Mouse (Mus musculus): ENCODE results near the gene Xrra1.
"Not testable (repeated sequence)": the region's sequence is repeated elsewhere in the genome, so short reads cannot be mapped to it uniquely, and the experiment has no call there.

- TF ChIP-seq CTCF (IDR thresholded peaks at IDR 0.05; ENCODE audit: control insufficient read depth, insufficient read depth, insufficient replicate concordance, low read depth, low read length); POLR2A (IDR thresholded peaks at IDR 0.05; ENCODE audit: control insufficient read depth, low read depth, low read length): not testable (repeated sequence)
These were observed 86.1 kb downstream of the Xrra1 start for GRCm38 (mm10) chr7:99945012-99945411.
